ENCODE assay signal across 9 mouse cellular contexts in the genomic region with DNA sequence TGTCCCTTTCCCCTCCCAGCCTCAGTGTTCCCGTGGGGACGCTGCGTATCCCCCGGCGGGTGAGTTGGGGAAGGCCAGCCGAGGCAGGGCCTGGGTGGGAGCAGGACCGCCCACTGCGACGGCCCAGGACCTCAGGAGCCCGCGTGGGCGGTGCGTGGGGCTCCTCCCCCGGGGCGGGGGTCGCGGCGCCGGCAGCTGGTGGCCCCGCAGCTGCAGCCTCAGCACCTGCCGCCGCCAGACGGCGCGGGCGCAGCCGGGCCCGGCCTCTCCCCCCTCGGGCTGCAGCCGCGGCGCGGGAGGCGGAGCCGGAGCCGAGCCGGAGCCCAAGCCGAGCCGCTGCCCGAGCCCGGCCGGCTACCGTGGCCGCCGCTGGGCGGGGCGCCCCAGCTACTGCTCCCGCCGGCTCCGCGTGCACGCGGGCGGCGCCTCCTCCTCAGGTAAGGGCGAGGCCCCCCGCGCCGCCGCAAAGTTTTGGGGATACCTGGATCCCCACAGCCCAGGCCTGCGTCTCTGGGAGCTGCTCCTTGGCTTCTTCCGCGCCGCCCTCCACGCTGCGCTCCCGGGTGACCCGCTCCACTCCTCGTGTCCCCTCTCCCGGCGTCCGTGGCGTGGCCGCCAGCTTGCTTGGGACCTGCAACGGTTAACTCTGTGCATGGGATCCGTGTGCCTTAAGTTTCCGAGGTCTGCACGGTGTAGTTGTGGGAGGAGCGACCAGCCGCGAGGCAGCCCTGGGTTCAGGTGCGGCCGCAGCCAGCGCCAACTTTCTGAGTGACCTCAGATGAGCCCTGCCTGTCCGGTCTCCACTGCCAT. TPM values are rescaled to one million over a fixed set of nuclear protein-coding genes. Genes with fewer than 3 reads are reported as not detected.
DNase-seq lines count a peak whose midpoint lies in the region; ATAC-seq lines count a peak whose summit lies in the region.
"Had no signal": no experiment of that assay in that cellular context is flagged by ENCODE, and none has a peak within 500 bp of the region (broad histone marks: within the 10 kb centered on the region; RNA-seq: fewer than 3 reads in every experiment).

Gene Frmpd1 (plus strand): TSS at position 355 of the 810 bp plus-strand sequence.

- peaks cover 4% of the 10 kb centered on the region; the same call in 1 of the 2 replicates for H3K4me1 ChIP-seq in intestine, embryonic 14.5 days (replicated peaks; ENCODE audit: control insufficient read depth, insufficient read depth, low read length)
- peaks cover 15% of the 10 kb centered on the region for H3K4me1 ChIP-seq in megakaryocyte, embryonic 14.5 days

- DNase-seq in adrenal gland, postnatal 14 days = peak; percentile 81
- peak; percentile 52 for DNase-seq in embryo, embryonic 10 days (ENCODE audit: low spot score)
- peak; percentile 59 for DNase-seq in gastrocnemius, postnatal 25 days
- DNase-seq in intestine, embryonic 14.5 days (ENCODE audit: low spot score) = peak; percentile 75
- peak; percentile 52 to 53 for DNase-seq in left cerebral cortex, postnatal 14 days (ENCODE audit: low spot score in 2 of 2)
- DNase-seq in right cerebral cortex, postnatal 36 days (ENCODE audit: low spot score in 2 of 2) = peak; percentile 28 to 38
- no peak for DNase-seq in adipocyte (ENCODE audit: low spot score)

- H3K4me2 ChIP-seq in intestine, embryonic 14.5 days (ENCODE audit: low read length) = peak within 1 kb of the TSS; percentile 99

- 0 out of 2 replicates have a peak, but pooled peaks cover 9% of the 10 kb centered on the region for H3K27me3 ChIP-seq in intestine, embryonic 14.5 days (replicated peaks; ENCODE audit: control insufficient read depth, insufficient read depth, low read length)
- peaks cover 90% of the 10 kb centered on the region for H3K27me3 ChIP-seq in megakaryocyte, embryonic 14.5 days (replicated peaks)

- no peaks in the 10 kb centered on the region for H3K9me3 ChIP-seq in intestine, embryonic 14.5 days (ENCODE audit: control insufficient read depth, low read length)
- H3K9me3 ChIP-seq in megakaryocyte, embryonic 14.5 days = peaks cover 3% of the 10 kb centered on the region; the same call in 1 of the 2 replicates

- peak within 1 kb of the TSS; percentile 53 for H3K9ac ChIP-seq in intestine, embryonic 14.5 days (ENCODE audit: low read length)

- no peak within 1 kb of the TSS for H3K27ac ChIP-seq in intestine, embryonic 14.5 days (ENCODE audit: low read depth)
- H3K27ac ChIP-seq: macrophage had no signal

- under 1% methylated on average over 46 of the region's 85 CpGs for WGBS in intestine, embryonic 14.5 days

- H3K4me3 ChIP-seq in intestine, embryonic 14.5 days (ENCODE audit: low read depth, low read length) = peak within 1 kb of the TSS; percentile 54
- peak within 1 kb of the TSS; percentile 91 for H3K4me3 ChIP-seq in megakaryocyte, embryonic 14.5 days (replicated peaks)

- peak; percentile 88 for ATAC-seq in intestine, embryonic 14.5 days (replicated peaks; ENCODE audit: low FRiP score, low TSS enrichment, low read depth)

- no peaks in the 10 kb centered on the region for H3K36me3 ChIP-seq in intestine, embryonic 14.5 days (ENCODE audit: control insufficient read depth, insufficient read depth, low read length)
- no peaks in the 10 kb centered on the region for H3K36me3 ChIP-seq in megakaryocyte, embryonic 14.5 days (replicated peaks; ENCODE audit: low read length)

- intact Hi-C loops in left cerebral cortex, postnatal 14 days (cut with DNase I) = loop anchor here (5.0 kb wide), 1 partner anchor 68 kb away; no protein-coding TSS in a partner anchor

RNA-seq across cellular contexts. Expression of gene Frmpd1, which starts in this region (rescaled TPM):
- total RNA-seq in adrenal gland, postnatal 14 days (2021) = 6.2 and 8.4 TPM in 2 replicates
- under 1 TPM; 0.51 to 0.56 TPM for total RNA-seq in gastrocnemius, postnatal 25 days (2021)
- 0.87 and 1.0 TPM in 2 replicates for polyA plus RNA-seq in intestine, embryonic 14.5 days (2014; fragmentation: Nextera tagmentation; extraction: Ambion mirVana)
- 10 to 100 TPM; 12.7 to 16.1 TPM for total RNA-seq in left cerebral cortex, postnatal 14 days (2021)
- 0.08 TPM in 1 of 2 replicates, not detected in the other for polyA plus RNA-seq in megakaryocyte, embryonic 14.5 days (2012; ENCODE audit: insufficient read depth, low replicate concordance)
- polyA plus RNA-seq: macrophage had no signal

Comparison
In these comparisons a context has a peak if more than half of its experiments do, and no peak if none do; other contexts are left out.
1. Peak in DNase-seq in gastrocnemius, postnatal 25 days; RNA of the gene not detected or under 1 TPM.